Mouse (Mus musculus) erythroid progenitor cell, adult 5-6 weeks (primary cell): ENCODE measurements around the gene Ccr7. TPM values are rescaled to one million over a fixed set of nuclear protein-coding genes. Genes with fewer than 3 reads are reported as not detected.

Experiments used
- ATAC-seq: replicated peaks from 2 replicates; pipeline ENCODE4 v1.8.0; 2016; ENCODE audit warnings: moderate number of reproducible peaks, mild to moderate bottlenecking, moderate TSS enrichment, inconsistent platforms; ENCODE audit not compliant: poor library complexity, low FRiP score, severe bottlenecking
- total RNA-seq, 2 experiments: library from RNA; stranded (forward) in 1 of 2; stranded (reverse) in 1 of 2; fragments of 150-400 nt in 1 of 2; fragments of 186-747, 209-891 nt in 1 of 2; gene quantifications; 2 replicates each; pipeline versions ENCODE4 v1.2.3 to v1.2.4; 2015 to 2017; ENCODE audit warnings: low replicate concordance in 2 of 2

Gene Ccr7
- total RNA-seq, 2 experiments from 2014 or later, result 2.0 to 8.0 TPM

GRCm38 (mm10) chr11:99121218-99121631, 33.7 kb downstream of the Ccr7 start:
- no peak for ATAC-seq

DNA sequence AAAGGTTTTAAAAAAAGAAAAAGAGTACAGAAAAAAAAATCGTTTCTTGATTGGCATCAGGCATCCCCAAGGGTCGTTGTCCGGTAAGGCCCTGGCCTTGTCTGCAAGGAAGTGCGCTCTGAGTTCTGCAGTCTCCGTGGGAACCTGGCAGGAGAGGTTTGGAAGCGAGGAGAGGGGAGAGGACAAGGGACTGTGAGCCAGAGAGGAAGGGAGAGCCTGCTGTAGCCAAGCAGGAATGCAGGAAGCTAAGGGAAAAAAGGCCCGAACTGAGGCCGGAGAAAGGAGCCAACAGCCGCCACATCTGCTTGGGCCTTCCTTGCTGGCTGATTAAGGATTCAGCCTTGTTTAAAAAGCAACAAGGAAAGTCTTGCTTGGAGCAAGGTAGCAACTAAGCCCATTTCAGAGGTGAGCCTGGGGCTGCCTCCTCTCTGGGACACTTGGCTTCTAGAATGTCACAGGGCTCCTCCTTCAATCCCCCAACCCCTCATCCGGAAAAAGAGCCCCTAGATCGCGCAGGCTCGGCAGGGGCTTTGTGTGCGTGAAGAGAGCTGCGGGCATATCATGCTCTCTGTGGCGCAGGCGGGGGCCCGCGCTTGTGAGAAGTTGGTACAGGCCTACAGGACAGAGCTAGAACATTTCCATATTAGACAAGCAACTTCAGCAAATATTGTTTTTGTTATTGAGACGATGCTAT, 34.2 kb downstream of the Ccr7 start:
- ATAC-seq, result no peak

- no peak for ATAC-seq
Observed at GRCm38 (mm10) chr11:99118963-99119362, 35.9 kb downstream of the Ccr7 start.

DNA sequence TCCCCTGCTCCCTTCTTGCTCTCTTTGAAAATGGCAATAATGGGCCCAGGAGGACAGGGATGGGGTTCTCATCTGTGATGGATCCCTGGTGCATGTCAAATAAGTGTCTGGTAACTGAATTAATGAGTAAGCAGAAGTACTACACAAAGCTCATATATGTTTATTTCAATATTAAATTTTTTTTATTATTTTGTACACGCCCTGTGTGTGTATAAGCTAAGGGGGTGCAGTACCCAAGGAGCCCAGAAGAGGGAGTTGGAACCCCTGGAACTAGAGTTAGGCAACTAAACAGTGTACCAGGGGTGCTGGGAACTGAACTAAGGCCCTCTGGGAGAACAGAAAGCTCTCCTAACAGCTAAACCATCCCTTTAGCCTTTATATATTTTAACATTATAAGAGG, 36.5 kb downstream of the Ccr7 start:
- ATAC-seq, result no peak

DNA sequence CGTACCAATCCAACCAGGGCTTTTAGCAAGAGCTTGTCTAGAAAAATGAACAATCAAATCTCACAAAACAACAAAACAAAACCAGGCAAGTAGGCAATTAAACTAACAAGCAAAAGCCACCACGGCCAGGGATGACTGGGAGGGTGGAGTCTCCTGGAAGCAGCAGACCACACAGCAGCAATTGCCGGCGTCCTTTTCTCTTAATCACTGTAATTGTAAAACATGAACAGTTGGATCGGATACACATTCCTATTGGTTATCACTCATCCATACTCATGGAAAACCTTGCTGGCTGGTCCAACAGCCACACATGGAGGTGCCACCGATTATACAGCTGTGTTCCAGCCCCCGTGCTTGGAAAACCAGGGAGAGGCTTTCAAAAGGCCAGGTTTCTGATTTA, 37.0 kb downstream of the Ccr7 start:
- ATAC-seq, result no peak

GRCm38 (mm10) chr11:99115940-99116339, 38.9 kb downstream of the Ccr7 start:
- no peak for ATAC-seq

DNA sequence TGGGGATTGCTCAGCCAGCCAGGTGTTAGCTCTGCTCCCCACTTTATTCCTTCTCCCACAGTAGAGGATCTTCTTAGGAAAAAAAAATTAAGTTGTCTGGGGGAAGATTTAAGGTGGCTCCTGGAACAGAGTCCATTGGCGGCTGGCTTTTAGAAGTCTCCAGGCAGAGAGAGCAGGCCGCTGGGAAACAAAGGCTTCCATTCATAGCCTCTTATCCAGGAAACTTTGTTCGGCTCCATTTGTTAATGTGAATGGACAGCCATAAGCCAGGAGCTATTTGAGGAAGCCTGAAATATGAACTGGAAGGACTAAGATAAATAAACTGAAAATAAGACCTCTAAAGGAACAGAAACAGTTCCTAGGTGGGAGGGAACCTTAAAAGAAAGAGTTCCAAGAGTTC, 41.8 kb downstream of the Ccr7 start:
- no peak for ATAC-seq

- no peak for ATAC-seq
Observed at GRCm38 (mm10) chr11:99112700-99113099, 42.2 kb downstream of the Ccr7 start.

- no peak for ATAC-seq
Observed at GRCm38 (mm10) chr11:99111631-99112030, 43.2 kb downstream of the Ccr7 start.

DNA sequence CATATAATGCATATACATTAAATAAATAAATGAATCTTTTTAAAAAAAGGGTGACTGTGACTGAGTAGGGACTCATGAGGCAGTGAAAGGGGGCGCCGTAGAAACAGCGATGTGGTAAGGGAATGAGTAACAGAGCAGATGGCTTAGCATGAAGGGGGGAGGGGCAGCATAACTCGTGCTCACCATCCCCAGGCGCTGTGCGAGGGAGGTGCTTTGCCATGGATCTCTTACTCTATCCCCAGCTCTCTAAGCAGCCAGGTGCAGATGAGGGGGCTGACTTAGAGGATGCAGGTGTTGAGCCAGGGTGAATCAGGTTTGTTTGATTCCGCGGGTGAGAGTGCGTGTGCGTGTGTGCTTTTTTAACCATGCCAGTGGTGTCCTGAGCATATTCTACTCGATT, 43.7 kb downstream of the Ccr7 start:
- ATAC-seq, result no peak

DNA sequence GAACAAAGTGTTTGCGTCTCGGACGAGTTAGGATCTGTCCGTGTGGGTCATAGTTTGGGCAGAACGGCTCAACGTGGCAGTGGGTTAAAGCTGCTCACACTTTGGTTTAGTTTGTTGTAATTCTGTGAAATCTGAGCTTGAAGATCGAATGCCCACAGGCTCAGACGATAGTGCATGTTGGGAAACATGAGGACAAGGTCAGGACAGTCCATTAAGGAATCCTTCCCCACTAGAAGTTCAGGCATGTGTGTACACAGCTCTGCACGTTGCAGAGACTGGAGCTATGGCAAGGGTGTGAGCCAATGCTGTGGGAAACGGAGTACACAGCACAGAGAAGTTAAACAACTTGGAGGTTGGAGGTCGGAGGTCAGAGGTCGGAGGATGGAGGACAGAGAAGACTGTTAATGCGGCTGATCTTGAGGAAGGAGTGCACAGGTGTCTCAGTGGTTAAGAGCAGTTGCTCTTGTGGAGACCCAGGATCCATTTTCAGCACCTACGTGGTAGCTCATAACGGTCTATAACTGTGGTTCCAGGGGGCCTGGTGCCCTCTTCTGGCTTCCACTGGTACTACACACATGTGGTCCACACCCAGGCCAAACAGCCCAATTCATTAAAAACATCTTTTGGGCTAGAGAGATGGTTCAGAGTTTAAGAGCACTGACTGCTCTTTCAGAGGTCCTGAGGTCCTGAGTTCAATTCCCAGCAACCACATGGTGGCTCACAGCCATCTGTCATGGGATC, 44.3 kb downstream of the Ccr7 start:
- ATAC-seq, result peak; percentile 58; the same call in 1 of the 2 replicates

DNA sequence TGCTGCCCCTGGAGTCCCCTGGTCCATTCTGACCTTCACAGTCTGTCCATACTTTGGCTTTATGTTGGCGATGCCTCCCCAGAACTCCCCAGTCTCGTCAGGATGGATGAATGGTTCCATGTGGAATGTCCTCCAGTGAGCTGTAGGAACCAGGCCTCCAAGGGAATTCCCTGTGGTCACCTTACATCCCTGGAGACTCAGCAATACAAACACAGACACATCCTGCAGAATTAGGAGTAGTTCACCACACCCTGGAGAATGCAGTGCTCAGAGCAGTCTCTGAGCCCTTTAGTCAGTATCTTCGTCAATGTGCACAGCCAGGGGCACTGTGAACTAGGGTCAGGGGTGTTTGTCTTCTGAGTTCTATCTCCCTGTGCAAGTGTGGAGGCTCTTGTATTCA, 46.6 kb downstream of the Ccr7 start:
- ATAC-seq, result no peak

DNA sequence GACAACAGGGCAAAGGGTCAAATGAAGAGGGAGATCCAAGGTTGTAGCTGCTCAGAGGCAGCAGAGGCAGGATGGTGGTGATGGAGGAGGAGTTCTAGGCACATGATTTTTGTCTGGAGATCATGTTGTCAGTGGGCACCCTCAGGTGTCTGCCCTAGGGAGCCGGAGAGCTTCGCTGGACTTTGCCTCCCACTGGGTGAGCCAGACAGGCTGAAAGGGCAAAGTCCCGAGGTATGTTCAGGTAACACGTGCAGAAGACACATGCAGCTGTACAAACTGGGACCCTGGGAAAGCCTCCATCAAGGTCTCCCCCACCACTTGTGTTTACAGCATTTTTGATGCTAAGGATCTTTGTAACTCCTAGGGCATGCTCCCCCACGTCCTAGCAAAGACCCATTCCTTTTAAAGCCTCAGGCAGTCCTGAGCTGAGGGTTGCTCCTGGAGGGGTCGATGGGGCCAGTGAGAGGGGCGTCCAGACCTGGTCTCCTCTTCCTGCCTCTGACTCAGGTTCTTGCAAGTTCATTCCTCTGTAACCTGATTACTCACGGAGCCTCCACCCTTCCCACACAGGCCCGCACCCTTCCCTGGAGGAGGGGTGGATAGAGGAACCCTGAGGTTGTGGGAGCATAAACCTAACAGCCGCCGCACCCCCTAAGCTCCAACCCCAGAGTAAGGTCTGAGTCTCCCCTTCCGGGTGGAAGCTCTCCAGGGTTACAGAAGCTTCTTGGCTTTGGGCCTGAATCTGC, 48.7 kb downstream of the Ccr7 start:
- no peak for ATAC-seq

GRCm38 (mm10) chr11:99104609-99105410, 50.1 kb downstream of the Ccr7 start:
- no peak for ATAC-seq

DNA sequence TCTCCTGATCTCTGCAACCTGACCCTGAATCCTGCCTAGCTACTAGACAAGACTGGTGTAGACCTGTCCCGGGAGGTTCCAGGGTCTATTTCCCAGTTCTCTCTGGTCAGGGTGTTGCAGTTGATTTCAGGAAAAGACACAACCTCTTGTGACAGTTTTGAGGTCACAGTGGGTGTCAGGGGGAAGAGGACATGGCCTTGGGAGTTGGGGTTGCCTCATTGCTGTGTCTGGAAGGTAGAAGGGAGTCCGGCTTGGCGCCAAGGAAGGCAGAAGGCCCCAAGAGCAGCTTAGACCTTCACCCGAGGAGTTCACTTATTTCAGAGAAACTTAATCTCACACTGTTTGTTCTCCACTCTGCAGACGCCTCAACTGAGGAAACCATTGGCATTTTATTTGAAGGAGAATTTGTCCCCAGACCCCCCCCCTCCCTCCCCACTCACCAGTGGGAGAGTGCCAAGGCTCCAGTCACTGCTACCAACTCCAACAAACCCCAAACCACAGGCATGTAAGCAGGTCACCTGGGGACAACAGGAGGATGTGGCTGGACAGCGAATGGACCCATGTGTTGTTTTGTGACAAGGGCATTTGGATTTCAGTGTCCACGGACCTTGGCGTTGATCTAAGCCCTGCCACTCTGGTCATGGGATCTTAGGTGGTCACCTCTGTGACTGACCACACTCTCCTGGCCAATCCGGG, 52.2 kb downstream of the Ccr7 start:
- ATAC-seq, result no peak

DNA sequence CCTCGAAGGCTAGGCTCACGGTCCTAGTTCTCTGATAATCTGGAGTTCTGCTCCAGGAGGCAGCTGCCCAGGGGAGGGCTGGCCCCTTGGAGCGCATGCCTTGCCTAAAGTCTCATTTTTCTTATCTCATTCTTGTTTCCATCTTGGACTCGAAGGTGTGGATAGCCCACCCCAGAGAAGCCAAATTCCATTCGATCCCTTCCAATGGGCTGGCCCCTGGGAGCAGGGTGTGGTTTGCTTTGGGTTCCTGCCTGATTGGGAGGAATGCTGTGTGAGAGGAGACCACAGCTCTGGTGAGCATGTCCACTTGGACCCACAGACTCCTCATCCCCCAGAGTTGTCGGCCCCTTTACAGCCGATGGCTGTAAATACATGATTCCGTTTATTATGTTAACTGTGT, 53.2 kb downstream of the Ccr7 start:
- ATAC-seq, result no peak

GRCm38 (mm10) chr11:99100215-99100614, 54.7 kb downstream of the Ccr7 start:
- ATAC-seq, result no peak

DNA sequence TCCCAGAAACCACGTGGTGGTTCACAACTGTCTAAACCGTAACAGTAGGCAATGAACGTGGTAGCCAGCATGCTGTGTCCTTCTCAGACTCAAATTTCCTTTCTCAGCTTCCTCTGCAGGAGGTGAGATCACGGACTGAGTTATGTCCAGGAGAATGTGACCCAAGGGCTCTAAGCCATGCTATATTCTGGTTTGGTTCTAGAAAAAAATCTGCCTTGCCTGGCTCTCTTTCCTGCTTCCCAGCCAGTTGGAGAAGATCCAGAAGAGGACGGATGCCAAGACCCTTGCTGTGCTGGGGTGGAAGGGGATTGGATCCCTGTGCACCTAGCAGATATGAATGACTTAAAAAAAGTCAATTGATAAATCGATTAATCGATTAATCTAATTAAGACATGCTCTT, 55.4 kb downstream of the Ccr7 start:
- no peak for ATAC-seq

DNA sequence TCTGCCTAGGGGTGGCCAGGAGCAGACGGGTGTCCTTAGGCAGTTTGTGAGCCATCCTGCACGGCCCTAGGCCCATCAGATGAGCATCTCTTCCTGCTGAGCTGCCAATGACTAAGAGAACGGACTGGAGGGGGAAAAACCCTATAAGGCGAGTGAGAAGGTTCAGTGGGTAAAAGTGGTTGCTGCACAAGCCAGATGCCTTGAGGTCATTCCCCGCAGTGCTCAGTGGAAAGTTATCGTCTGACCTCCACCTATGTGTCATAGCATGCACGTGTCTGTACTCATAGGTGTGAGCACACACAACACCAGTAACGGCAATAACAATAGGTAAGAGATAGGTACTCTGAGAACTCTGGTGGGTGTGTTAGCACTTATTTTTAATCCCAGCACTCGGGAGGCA, 56.0 kb downstream of the Ccr7 start:
- no peak for ATAC-seq
